Mouse (Mus musculus) stomach, postnatal 0 days (tissue): Measurements from ENCODE around the gene Prmt1. TPM values are rescaled to one million over a fixed set of nuclear protein-coding genes. Genes with fewer than 3 reads are reported as not detected.

ENCODE experiments used
- ATAC-seq: fragments of 200-750 bp; cut with Nextera tagmentation; 2 replicates; pipeline ENCODE4 v1.8.0; 2017; ENCODE audit not compliant: low FRiP score, low TSS enrichment
- DNase-seq: peaks from one replicate; pipeline ENCODE4 v3.0.0-alpha.2; 2016; ENCODE audit warnings: low spot score
- H3K27ac ChIP-seq: fragments of 300-500 bp; sonication (generic); replicated peaks from 2 replicates; pipeline ENCODE4 v1.5.1; 2014; ENCODE audit warnings: mild to moderate bottlenecking, control low read depth
- H3K27me3 ChIP-seq: fragments of 300-500 bp; sonication (generic); 2 replicates; pipeline ENCODE4 v1.6.1; 2014; ENCODE audit warnings: low read length; ENCODE audit not compliant: control insufficient read depth, insufficient read depth
- H3K36me3 ChIP-seq: fragments of 300-500 bp; sonication (generic); 2 replicates; pipeline ENCODE4 v1.6.1; 2014; ENCODE audit warnings: low read length, mixed read lengths; ENCODE audit not compliant: control insufficient read depth, insufficient read depth
- H3K4me1 ChIP-seq: fragments of 300-500 bp; sonication (generic); replicated peaks from 2 replicates; pipeline ENCODE4 v1.6.1; 2014; ENCODE audit warnings: antibody characterized with exemption; ENCODE audit not compliant: control insufficient read depth, insufficient read depth
- H3K4me2 ChIP-seq: fragments of 300-500 bp; sonication (generic); replicated peaks from 2 replicates; pipeline ENCODE4 v1.6.1; 2014; ENCODE audit warnings: low read depth, mild to moderate bottlenecking, control low read depth, moderate library complexity
- H3K4me3 ChIP-seq: fragments of 300-500 bp; sonication (generic); 2 replicates; pipeline ENCODE4 v1.5.1; 2014; ENCODE audit warnings: low read depth, low read length, control low read depth
- H3K9ac ChIP-seq: fragments of 300-500 bp; sonication (generic); 2 replicates; pipeline ENCODE4 v1.6.1; 2014; ENCODE audit warnings: mild to moderate bottlenecking, low read length, control low read depth, mixed read lengths
- H3K9me3 ChIP-seq: fragments of 300-500 bp; sonication (generic); 2 replicates; pipeline ENCODE4 v1.6.1; 2016; ENCODE audit warnings: low read length; ENCODE audit not compliant: control insufficient read depth
- CTCF ChIP-seq: IDR thresholded peaks from 2 replicates; pipeline ENCODE4 v1.5.1; 2016; ENCODE audit warnings: antibody characterized with exemption, low read depth, mild to moderate bottlenecking, moderate library complexity
- EP300 ChIP-seq: optimal IDR thresholded peaks from 2 replicates; pipeline ENCODE3; 2016; ENCODE audit warnings: antibody characterized with exemption
- WGBS: fragments of 180-500 bp; shearing (Covaris S2); extraction: QIAGEN DNeasy Blood & Tissue Kit; methylation state at CpG from one replicate; pipeline ENCODE4 v1.1.7; 2014; 5-methylcytosine and 5-hydroxymethylcytosine counted together
- polyA plus RNA-seq: library from polyadenylated mRNA; unstranded; fragments of >200 nt; fragmentation: Nextera tagmentation; extraction: Ambion mirVana; gene quantifications from 2 replicates; pipeline ENCODE4 v1.2.1, GENCODE M21; 2015

The Prmt1 gene
- polyA plus RNA-seq, 1 experiment from 2014 or later = 185 TPM

DNA sequence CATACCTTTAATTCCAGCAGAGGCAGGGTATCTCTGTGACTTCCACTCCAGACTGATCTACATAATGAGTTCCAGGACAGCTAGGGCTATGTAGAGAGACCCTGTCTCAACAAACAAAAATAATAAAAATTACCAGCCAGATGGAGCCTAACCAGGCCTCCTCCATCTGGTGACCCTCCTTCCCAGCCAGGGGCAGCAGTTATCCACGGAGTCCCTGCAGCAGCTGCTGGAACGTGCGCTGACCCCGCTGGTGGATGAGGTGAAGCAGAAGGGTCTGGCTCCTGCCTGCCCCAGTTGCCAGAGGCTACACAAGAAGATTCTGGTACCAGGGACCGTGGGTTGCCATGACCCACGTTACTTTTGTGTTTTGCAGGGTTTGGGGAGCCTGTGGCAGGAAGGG lies 30.1 kb downstream of the Prmt1 start:
- Histone ChIP-seq H3K9ac (no peak overlapping the region), H3K27me3 (no peaks in the 10 kb centered on the region), H3K4me1 (no peaks in the 10 kb centered on the region), H3K9me3 (no peaks in the 10 kb centered on the region), H3K27ac (no peak overlapping the region), H3K4me2 (no peak overlapping the region), H3K4me3 (no peak overlapping the region), H3K36me3 (no peaks in the 10 kb centered on the region)
- ATAC-seq = no peak
- no peak for DNase-seq
- 62% methylated on average over 6 of the region's 6 CpGs for WGBS
- TF ChIP-seq EP300 (no peak), CTCF (no peak)

DNA sequence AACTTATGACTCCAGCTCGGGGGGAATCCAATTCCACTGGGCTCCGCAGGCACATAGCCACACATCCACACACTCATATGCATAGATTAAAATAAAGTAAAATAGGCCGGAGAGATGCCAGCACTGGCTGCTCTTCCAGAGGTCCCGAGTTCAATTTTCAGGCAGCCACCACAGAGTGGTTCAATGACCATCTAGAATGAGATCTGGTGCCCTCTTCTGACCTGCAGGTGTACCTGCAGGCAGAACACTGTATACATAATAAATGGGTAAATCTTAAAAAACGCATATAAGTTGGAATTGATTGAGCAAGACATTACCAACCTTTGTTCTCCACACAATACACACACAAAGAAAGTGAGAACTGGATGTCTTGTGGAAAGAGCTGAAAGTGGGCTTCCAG lies 30.7 kb downstream of the Prmt1 start:
- ATAC-seq (no peak), DNase-seq (no peak)
- TF ChIP-seq EP300 (no peak), CTCF (peak; percentile 74)

DNA sequence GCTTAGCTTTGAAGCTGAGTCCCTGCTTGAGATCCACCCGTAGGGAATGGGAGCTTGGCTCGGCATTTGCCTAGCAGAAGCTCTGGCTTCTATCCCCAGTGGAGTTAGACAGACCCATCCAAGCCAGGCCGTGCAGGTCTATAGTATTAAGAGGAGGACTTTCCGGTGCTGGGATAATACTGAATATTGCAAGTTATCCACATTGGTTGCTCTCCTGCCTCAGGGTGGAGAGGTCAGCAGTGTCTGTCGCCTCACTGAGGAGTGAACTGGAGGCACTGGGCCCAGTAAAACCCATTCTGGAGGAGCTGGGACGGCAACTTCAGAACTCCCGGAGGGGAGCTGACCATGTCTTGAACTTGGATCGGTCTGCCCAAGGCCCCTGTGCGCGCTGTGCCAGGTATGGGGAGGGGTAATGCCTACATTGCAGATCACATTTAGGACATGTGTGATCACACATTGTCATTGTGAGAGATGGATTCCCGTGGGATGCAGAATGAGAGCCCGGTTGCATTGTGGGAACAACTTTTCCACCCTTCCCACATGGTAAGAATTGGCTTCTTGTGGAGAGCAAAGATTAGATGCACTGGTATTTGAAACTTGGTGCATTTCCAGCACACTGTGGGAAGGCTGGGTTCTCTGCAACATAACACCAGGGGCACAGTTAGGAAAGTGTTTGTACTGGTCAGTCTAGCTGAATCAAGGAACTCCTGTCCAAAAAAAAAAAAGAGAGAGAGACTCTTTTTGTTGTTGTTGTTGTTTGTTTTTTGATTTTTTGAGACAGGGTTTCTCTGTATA lies 32.1 kb downstream of the Prmt1 start:
- Histone ChIP-seq H3K4me1 (no peaks in the 10 kb centered on the region), H3K4me2 (no peak overlapping the region), H3K27me3 (no peaks in the 10 kb centered on the region), H3K9ac (no peak overlapping the region), H3K4me3 (no peak overlapping the region), H3K36me3 (no peaks in the 10 kb centered on the region), H3K27ac (no peak overlapping the region), H3K9me3 (no peaks in the 10 kb centered on the region)
- ATAC-seq (no peak), DNase-seq (no peak)
- TF ChIP-seq EP300 = no peak
- TF ChIP-seq CTCF = no peak
- 78% methylated on average over 12 of the region's 12 CpGs for WGBS

More for the DNA sequence above, 30.7 kb downstream of the Prmt1 start:
- Histone ChIP-seq H3K4me2 (no peak overlapping the region), H3K9ac (no peak overlapping the region), H3K9me3 (no peaks in the 10 kb centered on the region), H3K36me3 (no peaks in the 10 kb centered on the region), H3K4me3 (no peak overlapping the region), H3K27ac (no peak overlapping the region), H3K4me1 (no peaks in the 10 kb centered on the region), H3K27me3 (no peaks in the 10 kb centered on the region)
- 47% methylated on average over 5 of the region's 5 CpGs for WGBS

DNA sequence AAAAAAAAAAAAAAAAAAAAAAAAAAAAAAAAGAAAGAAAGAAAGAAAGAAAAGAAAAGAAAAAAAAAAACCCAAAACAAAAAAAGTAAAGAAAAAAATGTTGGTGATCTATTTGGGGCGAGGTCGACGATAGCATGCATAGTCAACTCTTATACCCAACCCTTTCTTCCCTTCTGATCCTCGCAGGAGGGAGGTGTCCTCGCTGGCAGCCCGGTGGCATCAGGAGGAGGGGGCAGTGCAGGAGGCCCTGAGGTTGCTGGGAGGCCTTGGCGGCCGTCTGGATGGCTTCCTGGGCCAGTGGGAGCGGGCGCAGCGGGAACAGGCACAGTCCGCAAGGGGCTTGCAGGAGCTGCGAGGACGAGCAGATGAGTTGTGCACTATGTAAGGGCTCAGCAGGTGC lies 32.8 kb downstream of the Prmt1 start:
- H3K9ac ChIP-seq = no peak overlapping the region
- DNase-seq = no peak
- no peaks in the 10 kb centered on the region for H3K27me3 ChIP-seq
- TF ChIP-seq EP300 = no peak
- TF ChIP-seq CTCF = no peak
- no peak for ATAC-seq
- no peaks in the 10 kb centered on the region for H3K36me3 ChIP-seq
- WGBS = 72% methylated on average over 14 of the region's 14 CpGs
- H3K27ac ChIP-seq = no peak overlapping the region
- no peaks in the 10 kb centered on the region for H3K4me1 ChIP-seq
- no peak overlapping the region for H3K4me2 ChIP-seq
- no peak overlapping the region for H3K4me3 ChIP-seq
- H3K9me3 ChIP-seq = no peaks in the 10 kb centered on the region

DNA sequence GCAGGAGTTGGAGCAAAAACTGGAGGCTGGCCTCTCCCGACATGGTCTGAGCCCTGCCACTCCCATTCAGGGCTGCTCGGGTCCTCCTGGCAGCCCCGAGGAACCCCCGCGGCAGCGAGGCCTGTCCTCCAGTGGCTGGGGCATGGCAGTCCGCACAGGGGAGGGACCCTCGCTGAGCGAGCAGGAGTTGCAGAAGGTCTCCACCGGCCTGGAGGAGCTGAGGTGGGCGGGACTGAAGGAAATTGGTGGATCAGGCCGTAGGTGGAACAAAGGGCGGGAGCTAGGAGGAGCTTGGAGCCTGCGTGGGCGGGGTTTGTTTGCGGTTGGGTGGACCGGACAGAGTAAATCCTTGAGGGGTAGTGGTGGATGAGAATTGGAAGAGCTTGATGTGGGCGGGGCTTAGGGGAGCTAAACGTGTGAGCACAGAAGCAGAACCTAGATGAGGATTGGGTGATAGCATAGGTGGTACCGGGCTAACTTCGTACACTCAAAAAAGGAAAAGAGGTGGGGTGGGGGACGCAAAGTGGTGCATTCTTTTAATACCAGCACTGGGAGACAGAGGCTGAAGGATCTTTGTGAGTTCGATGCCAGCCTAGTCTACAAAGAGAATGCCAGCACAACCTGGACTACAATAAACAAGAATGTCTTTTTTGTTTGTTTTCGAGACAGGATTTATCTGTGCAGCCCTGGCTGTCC lies 33.6 kb downstream of the Prmt1 start:
- no peaks in the 10 kb centered on the region for H3K36me3 ChIP-seq
- H3K9me3 ChIP-seq = no peaks in the 10 kb centered on the region
- peak; percentile 90 for ATAC-seq
- peak overlapping the region; percentile 52 for H3K4me3 ChIP-seq
- WGBS = 6% methylated on average over 24 of the region's 24 CpGs
- DNase-seq = peak; percentile 95
- H3K9ac ChIP-seq = peak overlapping the region; percentile 62
- TF ChIP-seq CTCF (0 out of 2 replicates have a peak, but pooled peaks have one; percentile 6), EP300 (no peak)
- H3K4me2 ChIP-seq = peak overlapping the region; percentile 90
- H3K4me1 ChIP-seq = no peaks in the 10 kb centered on the region
- H3K27ac ChIP-seq = peak overlapping the region; percentile 86
- H3K27me3 ChIP-seq = no peaks in the 10 kb centered on the region

DNA sequence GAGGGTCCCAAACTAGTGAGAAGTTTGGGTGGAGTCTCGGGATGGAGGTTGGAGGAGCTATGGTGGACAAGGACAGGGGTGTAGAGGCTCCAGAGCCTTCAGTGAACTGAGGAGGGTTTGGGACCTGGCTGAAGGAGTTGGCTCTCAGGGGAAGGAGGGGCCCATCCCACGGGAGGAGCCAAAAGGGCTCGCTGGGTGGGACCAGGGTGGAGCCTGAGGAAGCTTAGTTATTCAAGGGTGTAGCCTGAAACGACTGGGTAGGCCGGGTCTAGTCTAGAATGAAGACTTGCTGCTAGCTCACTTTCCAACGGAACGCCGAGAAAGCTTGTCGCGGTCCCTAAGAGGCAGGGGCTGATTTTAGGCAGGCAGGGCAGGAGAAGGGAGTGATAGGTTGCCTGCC lies 34.4 kb downstream of the Prmt1 start:
- Histone ChIP-seq H3K27me3 (no peaks in the 10 kb centered on the region), H3K36me3 (no peaks in the 10 kb centered on the region), H3K9me3 (no peaks in the 10 kb centered on the region), H3K4me2 (peak overlapping the region; percentile 90), H3K27ac (peak overlapping the region; percentile 86), H3K9ac (peak overlapping the region; percentile 62), H3K4me1 (no peaks in the 10 kb centered on the region), H3K4me3 (peak overlapping the region; percentile 52)
- under 1% methylated on average over 10 of the region's 10 CpGs for WGBS
- DNase-seq = peak; percentile 88
- TF ChIP-seq EP300 (no peak), CTCF (no peak)
- ATAC-seq = peak; percentile 87
